Mouse (Mus musculus): ENCODE data around the gene Akap3. TPM values are rescaled to one million over a fixed set of nuclear protein-coding genes. Genes with fewer than 3 reads are reported as not detected.

The Akap3 gene
- total RNA-seq, 2 experiments from 2014 or later: not detected

Other genes with a start within 250 kb of the Akap3 start
- gene Kcna1, start 206.7 kb upstream of the Akap3 start, total RNA-seq (2015; ENCODE audit: low replicate concordance): not detected in 2 replicates
- 0.17 TPM in 1 of 2 replicates, not detected in the other for gene Kcna1, start 206.7 kb upstream of the Akap3 start, total RNA-seq (2017; ENCODE audit: low replicate concordance)
- gene Kcna6, start 112.4 kb upstream of the Akap3 start, total RNA-seq (2015; ENCODE audit: low replicate concordance): not detected in 2 replicates
- gene Kcna6, start 112.4 kb upstream of the Akap3 start, total RNA-seq (2017; ENCODE audit: low replicate concordance): not detected in 2 replicates
- 21.7 and 31.3 TPM in 2 replicates for gene Ndufa9, start 4.0 kb upstream of the Akap3 start, total RNA-seq (2015; ENCODE audit: low replicate concordance)
- gene Ndufa9, start 4.0 kb upstream of the Akap3 start, total RNA-seq (2017; ENCODE audit: low replicate concordance): 27.3 and 28.5 TPM in 2 replicates
- gene Dyrk4, start 68.7 kb downstream of the Akap3 start, total RNA-seq (2015; ENCODE audit: low replicate concordance): not detected in 2 replicates
- 0.60 TPM in 1 of 2 replicates, not detected in the other for gene Dyrk4, start 68.7 kb downstream of the Akap3 start, total RNA-seq (2017; ENCODE audit: low replicate concordance)
- 18.0 and 20.4 TPM in 2 replicates for gene Rad51ap1, start 86.5 kb downstream of the Akap3 start, total RNA-seq (2015; ENCODE audit: low replicate concordance)
- 85.9 and 165 TPM in 2 replicates for gene Rad51ap1, start 86.5 kb downstream of the Akap3 start, total RNA-seq (2017; ENCODE audit: low replicate concordance)
- gene D6Wsu163e, start 86.9 kb downstream of the Akap3 start, total RNA-seq (2015; ENCODE audit: low replicate concordance): 17.1 and 27.9 TPM in 2 replicates
- gene D6Wsu163e, start 86.9 kb downstream of the Akap3 start, total RNA-seq (2017; ENCODE audit: low replicate concordance): 22.6 and 29.5 TPM in 2 replicates
- not detected in 2 replicates for gene Fgf6, start 162.5 kb downstream of the Akap3 start, total RNA-seq (2015; ENCODE audit: low replicate concordance)
- gene Fgf6, start 162.5 kb downstream of the Akap3 start, total RNA-seq (2017; ENCODE audit: low replicate concordance): not detected in 2 replicates
- not detected in 2 replicates for gene Fgf23, start 219.8 kb downstream of the Akap3 start, total RNA-seq (2015; ENCODE audit: low replicate concordance)
- gene Fgf23, start 219.8 kb downstream of the Akap3 start, total RNA-seq (2017; ENCODE audit: low replicate concordance): 0.77 TPM in 1 of 2 replicates, not detected in the other

Data from erythroblast, adult 5-6 weeks (primary cell).